8 mouse cellular contexts compared by ENCODE assay signal in the genomic region with DNA sequence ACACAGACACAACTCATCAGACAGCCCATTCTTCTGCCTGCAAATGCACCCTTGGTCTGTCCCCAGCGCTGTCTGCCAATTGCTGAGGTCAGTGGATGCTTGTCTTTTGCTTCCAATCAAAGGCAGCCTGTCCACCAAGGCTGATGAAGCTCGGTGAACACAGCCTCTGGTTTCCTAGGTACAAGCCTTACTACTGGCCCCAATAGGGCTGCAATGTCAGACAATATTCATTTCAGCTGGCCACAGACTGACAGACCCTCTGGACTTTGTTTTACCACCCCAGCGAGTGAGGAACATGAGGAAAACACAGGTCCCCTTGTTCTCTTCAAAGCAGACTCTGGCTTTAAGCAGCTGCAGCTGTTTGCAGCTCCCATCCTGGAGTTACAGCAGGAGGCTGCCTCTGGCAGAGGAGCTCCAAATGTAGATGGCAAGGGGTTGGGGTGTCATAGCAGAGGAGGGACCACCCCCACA. TPM values are rescaled to one million over a fixed set of nuclear protein-coding genes. Genes with fewer than 3 reads are reported as not detected.
DNase-seq lines count a peak whose midpoint lies in the region; ATAC-seq and TF ChIP-seq lines count a peak whose summit lies in the region.

No protein-coding gene starts in this region.

- TF ChIP-seq CTCF in kidney, adult 2 months (conservative IDR thresholded peaks at IDR 0.05; ENCODE audit: insufficient read depth, insufficient read length, low read depth, low read length), result no peak

- no peak overlapping the region for H3K4me3 ChIP-seq in kidney, adult 2 months (ENCODE audit: insufficient read depth, low read depth, low read length)
- peak overlapping the region; percentile 95 for H3K4me3 ChIP-seq in embryonic facial prominence, embryonic 10.5 days
- no peak overlapping the region for H3K4me3 ChIP-seq in heart, embryonic 12.5 days
- H3K4me3 ChIP-seq in midbrain, embryonic 10.5 days, result peak overlapping the region; percentile 95

- DNase-seq in kidney, adult 2 months, result no peak
- no peak for DNase-seq in kidney, adult 18-20 months
- DNase-seq in embryonic facial prominence, embryonic 10.5 days (ENCODE audit: low spot score), result peak; percentile 50
- DNase-seq in left cerebral cortex, adult 11 months (ENCODE audit: low spot score), result peak; percentile 72
- DNase-seq in midbrain, embryonic 10.5 days (ENCODE audit: low spot score), result no peak
- DNase-seq in thymus, postnatal 10 days (ENCODE audit: low spot score in 2 of 2), result no peak
- DNase-seq in B cell, adult 2 months, result no peak

- no peaks in the 10 kb centered on the region for H3K9me3 ChIP-seq in embryonic facial prominence, embryonic 10.5 days
- no peaks in the 10 kb centered on the region for H3K9me3 ChIP-seq in heart, embryonic 12.5 days (replicated peaks)
- no peaks in the 10 kb centered on the region for H3K9me3 ChIP-seq in midbrain, embryonic 10.5 days (replicated peaks)

- no peak for ATAC-seq in heart, embryonic 12.5 days (ENCODE audit: insufficient number of reproducible peaks, low FRiP score)

- H3K4me1 ChIP-seq in kidney, adult 2 months (ENCODE audit: control insufficient read depth, insufficient read depth, low read length), result peaks cover 26% of the 10 kb centered on the region
- peaks cover 53% of the 10 kb centered on the region for H3K4me1 ChIP-seq in embryonic facial prominence, embryonic 10.5 days
- peaks cover 31% of the 10 kb centered on the region for H3K4me1 ChIP-seq in heart, embryonic 12.5 days (replicated peaks)
- peaks cover 48% of the 10 kb centered on the region for H3K4me1 ChIP-seq in midbrain, embryonic 10.5 days

- H3K27me3 ChIP-seq in kidney, adult 2 months (replicated peaks; ENCODE audit: control insufficient read depth, insufficient read depth, low read length), result no peaks in the 10 kb centered on the region
- H3K27me3 ChIP-seq in embryonic facial prominence, embryonic 10.5 days (replicated peaks; ENCODE audit: low read depth, poor library complexity, severe bottlenecking), result no peaks in the 10 kb centered on the region
- no peaks in the 10 kb centered on the region for H3K27me3 ChIP-seq in heart, embryonic 12.5 days (replicated peaks)
- no peaks in the 10 kb centered on the region for H3K27me3 ChIP-seq in midbrain, embryonic 10.5 days (ENCODE audit: low read depth, poor library complexity, severe bottlenecking)

- no peak for TF ChIP-seq POLR2A in kidney, adult 2 months (IDR thresholded peaks at IDR 0.05; ENCODE audit: low read depth, low read length)

- H3K9ac ChIP-seq in heart, embryonic 12.5 days, result peak overlapping the region; percentile 59

- peak overlapping the region; percentile 77; the same call in 1 of the 2 replicates for H3K4me2 ChIP-seq in heart, embryonic 12.5 days

- H3K36me3 ChIP-seq in kidney, adult 2 months (ENCODE audit: control insufficient read depth, insufficient read depth, low read length), result no peaks in the 10 kb centered on the region
- H3K36me3 ChIP-seq in embryonic facial prominence, embryonic 10.5 days (replicated peaks), result no peaks in the 10 kb centered on the region
- H3K36me3 ChIP-seq in heart, embryonic 12.5 days, result no peaks in the 10 kb centered on the region
- peaks cover 4% of the 10 kb centered on the region; the same call in 1 of the 2 replicates for H3K36me3 ChIP-seq in midbrain, embryonic 10.5 days

- peak overlapping the region; percentile 86; the same call in 1 of the 2 replicates for H3K27ac ChIP-seq in kidney, adult 2 months (ENCODE audit: insufficient read depth, low read depth, low read length)
- peak overlapping the region; percentile 95 for H3K27ac ChIP-seq in embryonic facial prominence, embryonic 10.5 days (replicated peaks)
- H3K27ac ChIP-seq in heart, embryonic 12.5 days (ENCODE audit: poor library complexity, severe bottlenecking), result peak overlapping the region; percentile 79
- H3K27ac ChIP-seq in midbrain, embryonic 10.5 days (replicated peaks), result peak overlapping the region; percentile 96

- WGBS in kidney, adult 2 months, result 79% methylated on average over 3 of the region's 3 CpGs
- 43% methylated on average over 3 of the region's 3 CpGs for WGBS in embryonic facial prominence, embryonic 10.5 days
- 62% methylated on average over 3 of the region's 3 CpGs for WGBS in heart, embryonic 12.5 days
- 77% methylated on average over 3 of the region's 3 CpGs for WGBS in midbrain, embryonic 10.5 days

RNA-seq across cellular contexts. Expression of gene Pacs2, which starts 1.3 kb away (rescaled TPM):
- polyA plus RNA-seq in kidney, adult 2 months (2012; rRNA removed), result 42.4 and 47.8 TPM in 2 replicates
- polyA plus RNA-seq in embryonic facial prominence, embryonic 10.5 days (2016; fragmentation: Nextera tagmentation; extraction: Ambion mirVana), result 13.7 and 14.3 TPM in 2 replicates
- 10.5 and 12.2 TPM in 2 replicates for polyA plus RNA-seq in heart, embryonic 12.5 days (2016; fragmentation: Nextera tagmentation; extraction: Ambion mirVana)
- polyA plus RNA-seq in midbrain, embryonic 10.5 days (2016; fragmentation: Nextera tagmentation; extraction: Ambion mirVana), result 17.7 and 22.0 TPM in 2 replicates

RNA-seq across cellular contexts. Expression of gene Brf1, which starts 12.6 kb away (rescaled TPM):
- polyA plus RNA-seq in kidney, adult 2 months (2012; rRNA removed), result 44.8 and 53.0 TPM in 2 replicates
- polyA plus RNA-seq in embryonic facial prominence, embryonic 10.5 days (2016; fragmentation: Nextera tagmentation; extraction: Ambion mirVana), result 59.8 and 60.9 TPM in 2 replicates
- 40.3 and 42.9 TPM in 2 replicates for polyA plus RNA-seq in heart, embryonic 12.5 days (2016; fragmentation: Nextera tagmentation; extraction: Ambion mirVana)
- 51.6 and 58.2 TPM in 2 replicates for polyA plus RNA-seq in midbrain, embryonic 10.5 days (2016; fragmentation: Nextera tagmentation; extraction: Ambion mirVana)

RNA-seq across cellular contexts. Expression of gene Btbd6, which starts 36.8 kb away (rescaled TPM):
- polyA plus RNA-seq in kidney, adult 2 months (2012; rRNA removed), result 31.8 and 45.2 TPM in 2 replicates
- polyA plus RNA-seq in embryonic facial prominence, embryonic 10.5 days (2016; fragmentation: Nextera tagmentation; extraction: Ambion mirVana), result 22.3 and 23.0 TPM in 2 replicates
- 22.4 and 23.0 TPM in 2 replicates for polyA plus RNA-seq in heart, embryonic 12.5 days (2016; fragmentation: Nextera tagmentation; extraction: Ambion mirVana)
- polyA plus RNA-seq in midbrain, embryonic 10.5 days (2016; fragmentation: Nextera tagmentation; extraction: Ambion mirVana), result 20.5 and 22.7 TPM in 2 replicates

Comparison
In these comparisons a context has a peak if more than half of its experiments do, and no peak if none do; other contexts are left out.
1. DNase-seq: peak in embryonic facial prominence, embryonic 10.5 days (single experiment) and left cerebral cortex, adult 11 months (single experiment); none in kidney, adult 2 months (single experiment), kidney, adult 18-20 months (single experiment), midbrain, embryonic 10.5 days (single experiment), thymus, postnatal 10 days (0 of 2) and B cell, adult 2 months (0 of 2).
2. H3K4me3 ChIP-seq: peak in embryonic facial prominence, embryonic 10.5 days (single experiment) and midbrain, embryonic 10.5 days (single experiment); none in kidney, adult 2 months (single experiment) and heart, embryonic 12.5 days (single experiment).
3. Peak in every context shown above with its lines, with median percentiles within 50 percentile points of each other: H3K27ac ChIP-seq.